Mouse (Mus musculus) embryonic fibroblast, embryonic 13.5 days (primary cell): ENCODE results near the gene B4gat1.

ENCODE experiments used
- CTCF ChIP-seq: IDR thresholded peaks from 2 replicates; pipeline ENCODE4 v1.5.1; 2011; ENCODE audit warnings: mild to moderate bottlenecking, control low read depth, low read length, moderate library complexity, borderline replicate concordance; ENCODE audit not compliant: insufficient read depth
- POLR2A ChIP-seq: IDR thresholded peaks from 2 replicates; pipeline ENCODE4 v1.6.1; 2011; ENCODE audit warnings: low read depth, mild to moderate bottlenecking, control low read depth, low read length, moderate library complexity

GRCm38 (mm10) chr19:5056251-5056650 is 17.6 kb downstream of the B4gat1 start:
- no peak for TF ChIP-seq POLR2A
- TF ChIP-seq CTCF: 0 out of 2 replicates have a peak, but pooled peaks have one; percentile 14
